Mouse (Mus musculus) midbrain, postnatal 0 days (tissue): ENCODE results near the gene Mptx2. TPM values are rescaled to one million over a fixed set of nuclear protein-coding genes. Genes with fewer than 3 reads are reported as not detected.
"Not testable (repeated sequence)": the region's sequence is repeated elsewhere in the genome, so short reads cannot be mapped to it uniquely, and the experiment has no call there.

Experiments used
- ATAC-seq: fragments of 200-750 bp; cut with Nextera tagmentation; 2 replicates; pipeline ENCODE4 v1.8.0; 2017; ENCODE audit warnings: moderate number of reproducible peaks, mild to moderate bottlenecking, moderate TSS enrichment, moderate library complexity; ENCODE audit not compliant: low FRiP score
- DNase-seq: peaks from one replicate; pipeline ENCODE4 v3.0.0-alpha.2; 2015; ENCODE audit warnings: low spot score
- H3K27ac ChIP-seq: fragments of 300-500 bp; sonication (generic); 2 replicates; pipeline ENCODE4 v1.5.1; 2014; ENCODE audit warnings: low read depth, mild to moderate bottlenecking, low read length, mixed read lengths
- H3K27me3 ChIP-seq: fragments of 300-500 bp; sonication (generic); 2 replicates; pipeline ENCODE4 v1.6.1; 2014; ENCODE audit warnings: low read length, control low read depth, mixed read lengths; ENCODE audit not compliant: insufficient read depth
- H3K36me3 ChIP-seq: fragments of 300-500 bp; sonication (generic); 2 replicates; pipeline ENCODE4 v1.6.1; 2014; ENCODE audit warnings: low read length, control low read depth, mixed read lengths; ENCODE audit not compliant: insufficient read depth
- H3K4me1 ChIP-seq: fragments of 300-500 bp; sonication (generic); 2 replicates; pipeline ENCODE4 v1.6.1; 2014; ENCODE audit warnings: mild to moderate bottlenecking, control low read depth, antibody characterized with exemption, low read length, mixed read lengths; ENCODE audit not compliant: insufficient read depth
- H3K4me2 ChIP-seq: fragments of 300-500 bp; sonication (generic); 2 replicates; pipeline ENCODE4 v1.6.1; 2014; ENCODE audit warnings: low read depth, mild to moderate bottlenecking, low read length, mixed read lengths; ENCODE audit not compliant: poor library complexity, severe bottlenecking
- H3K4me3 ChIP-seq: fragments of 300-500 bp; sonication (generic); 2 replicates; pipeline ENCODE4 v1.5.1; 2014; ENCODE audit warnings: low read depth, mild to moderate bottlenecking, low read length, moderate library complexity
- H3K9ac ChIP-seq: fragments of 300-500 bp; sonication (generic); replicated peaks from 2 replicates; pipeline ENCODE4 v1.6.1; 2014; ENCODE audit warnings: mild to moderate bottlenecking, low read length, moderate library complexity, mixed read lengths; ENCODE audit not compliant: poor library complexity, severe bottlenecking
- H3K9me3 ChIP-seq: fragments of 300-500 bp; sonication (generic); 2 replicates; pipeline ENCODE4 v1.6.1; 2016; ENCODE audit warnings: low read length, control low read depth
- CTCF ChIP-seq: IDR thresholded peaks from 2 replicates; pipeline ENCODE4 v1.5.1; 2016; ENCODE audit warnings: antibody characterized with exemption, mild to moderate bottlenecking
- WGBS: fragments of 180-500 bp; shearing (Covaris S2); extraction: QIAGEN DNeasy Blood & Tissue Kit; methylation state at CpG from one replicate; pipeline ENCODE4 v1.1.7; 2014; 5-methylcytosine and 5-hydroxymethylcytosine counted together
- polyA plus RNA-seq: library from polyadenylated mRNA; unstranded; fragments of >200 nt; fragmentation: Nextera tagmentation; extraction: Ambion mirVana; gene quantifications from 2 replicates; pipeline ENCODE4 v1.2.1, GENCODE M21; 2015
- total RNA-seq: library from RNA; depleted of rRNA; stranded (reverse); fragments of >200 nt; gene quantifications from 2 replicates; pipeline ENCODE4 v1.2.3, GENCODE M21; 2014

The Mptx2 gene
- total and polyA plus RNA-seq, 2 experiments from 2014 or later = not detected

- ATAC-seq = 0 out of 2 replicates have a peak, but pooled peaks have one; percentile 13
- no peak overlapping the region for H3K9ac ChIP-seq
- no peaks in the 10 kb centered on the region for H3K4me1 ChIP-seq
- 54% methylated on average over 8 of the region's 8 CpGs for WGBS
- H3K4me2 ChIP-seq = no peak overlapping the region
- H3K27ac ChIP-seq = no peak overlapping the region
- H3K9me3 ChIP-seq = no peaks in the 10 kb centered on the region
- TF ChIP-seq CTCF = no peak
- peak; percentile 35 for DNase-seq
- no peaks in the 10 kb centered on the region for H3K36me3 ChIP-seq
- H3K4me3 ChIP-seq = no peak overlapping the region
- no peaks in the 10 kb centered on the region for H3K27me3 ChIP-seq
These were observed 44.1 kb upstream of the Mptx2 start for GRCm38 (mm10) chr1:173321593-173322248.

- no peak overlapping the region for H3K4me3 ChIP-seq
- no peaks in the 10 kb centered on the region for H3K27me3 ChIP-seq
- no peaks in the 10 kb centered on the region for H3K9me3 ChIP-seq
- whole genome bisulfite sequencing = 92% methylated on average over 2 of the region's 2 CpGs
- H3K36me3 ChIP-seq = no peaks in the 10 kb centered on the region
- no peak overlapping the region for H3K4me2 ChIP-seq
- no peak overlapping the region for H3K9ac ChIP-seq
- DNase-seq (no peak), ATAC-seq (no peak)
- H3K27ac ChIP-seq = no peak overlapping the region
- no peak for TF ChIP-seq CTCF
- H3K4me1 ChIP-seq = no peaks in the 10 kb centered on the region
These were observed 40.4 kb upstream of the Mptx2 start for GRCm38 (mm10) chr1:173317925-173318477.

GRCm38 (mm10) chr1:173315725-173316124, 38.1 kb upstream of the Mptx2 start:
- Histone ChIP-seq H3K9me3 (no peaks in the 10 kb centered on the region), H3K36me3 (no peaks in the 10 kb centered on the region), H3K27ac (no peak overlapping the region), H3K4me1 (no peaks in the 10 kb centered on the region), H3K4me3 (no peak overlapping the region), H3K9ac (no peak overlapping the region), H3K27me3 (no peaks in the 10 kb centered on the region), H3K4me2 (no peak overlapping the region)
- WGBS = 89% methylated on average over 3 of the region's 3 CpGs
- no peak for TF ChIP-seq CTCF
- no peak for ATAC-seq
- DNase-seq = no peak

GRCm38 (mm10) chr1:173313535-173314050, 36.0 kb upstream of the Mptx2 start:
- H3K36me3 ChIP-seq, ATAC-seq, H3K4me3 ChIP-seq, H3K9me3 ChIP-seq, H3K4me2 ChIP-seq, DNase-seq, H3K9ac ChIP-seq, H3K4me1 ChIP-seq, H3K27ac ChIP-seq, H3K27me3 ChIP-seq: not testable (repeated sequence)
- WGBS = 83% methylated on average over 7 of the region's 7 CpGs

- not testable (repeated sequence) for H3K27ac ChIP-seq, H3K4me3 ChIP-seq, H3K27me3 ChIP-seq, H3K9ac ChIP-seq, H3K9me3 ChIP-seq, H3K36me3 ChIP-seq, ATAC-seq, DNase-seq, H3K4me2 ChIP-seq, H3K4me1 ChIP-seq
- 38% methylated on average over 3 of the region's 3 CpGs for WGBS
These were observed 25.2 kb upstream of the Mptx2 start for GRCm38 (mm10) chr1:173302795-173303194.

GRCm38 (mm10) chr1:173265701-173266100, 11.9 kb downstream of the Mptx2 start, which contains the start of gene Olfr418:
Gene Olfr418, plus strand, starts transcription at chr1:173266001.
- no peaks in the 10 kb centered on the region for H3K9me3 ChIP-seq
- ATAC-seq = no peak

More at GRCm38 (mm10) chr1:173265701-173266100, 11.9 kb downstream of the Mptx2 start, which contains the start of gene Olfr418:
- DNase-seq = no peak
- H3K36me3 ChIP-seq = no peaks in the 10 kb centered on the region
- H3K9ac ChIP-seq = no peak within 1 kb of the TSS
- no peak for TF ChIP-seq CTCF
- H3K4me2 ChIP-seq = no peak within 1 kb of the TSS
- H3K27me3 ChIP-seq = no peaks in the 10 kb centered on the region
- no peaks in the 10 kb centered on the region for H3K4me1 ChIP-seq
- H3K27ac ChIP-seq = no peak within 1 kb of the TSS
- no peak within 1 kb of the TSS for H3K4me3 ChIP-seq
